Mouse (Mus musculus) thymus, adult 2 months (tissue): Measurements from ENCODE around the gene Bbc3.

Source experiments
- CTCF ChIP-seq: fragments of 200-500 bp; IDR thresholded peaks from 2 replicates; pipeline ENCODE4 v1.5.1; 2012; ENCODE audit warnings: mild to moderate bottlenecking, control low read depth, low read length, moderate library complexity, borderline replicate concordance; ENCODE audit not compliant: control insufficient read depth, poor library complexity, insufficient read depth; ENCODE audit errors: extremely low read depth
- POLR2A ChIP-seq: fragments of 200-500 bp; IDR thresholded peaks from 2 replicates; pipeline ENCODE4 v1.6.1; 2012; ENCODE audit warnings: mild to moderate bottlenecking, low read length, control low read depth, moderate library complexity; ENCODE audit not compliant: control insufficient read depth, poor library complexity, insufficient read depth; ENCODE audit errors: extremely low read depth

DNA sequence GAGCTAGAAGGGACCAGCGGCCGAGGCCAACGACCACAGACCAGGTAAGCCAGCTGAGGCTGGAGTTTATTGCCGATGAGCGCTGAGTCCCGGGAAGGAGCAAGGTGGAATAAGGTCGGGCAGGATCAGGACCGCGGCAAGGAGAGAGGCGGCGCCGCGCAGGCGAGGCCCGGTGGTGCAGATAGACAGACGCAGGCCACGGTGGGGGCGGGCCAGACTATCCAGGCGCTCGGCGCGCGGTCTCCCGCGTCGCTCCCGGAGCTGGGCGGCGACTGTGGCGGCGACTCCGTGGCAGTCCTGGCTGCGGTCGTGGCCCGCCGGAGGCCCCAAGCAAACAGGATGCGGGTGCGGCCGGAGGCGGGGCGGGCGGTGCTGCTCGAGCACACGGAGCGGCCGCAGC is 35.5 kb upstream of the Bbc3 start:
- TF ChIP-seq POLR2A (no peak), CTCF (no peak)
